Mouse (Mus musculus): ENCODE measurements around the gene Rpgrip1l.

GRCm38 (mm10) chr8:91250966-91251365 lies 62.1 kb downstream of the Rpgrip1l start:
- TF ChIP-seq CTCF (IDR thresholded peaks at IDR 0.05) = no peak
- TF ChIP-seq EP300 (IDR thresholded peaks at IDR 0.05) = no peak

All from lung, postnatal 0 days (tissue).